Mouse (Mus musculus): ENCODE measurements around the gene Suz12.
"Not testable (repeated sequence)": the region's sequence is repeated elsewhere in the genome, so short reads cannot be mapped to it uniquely, and the experiment has no call there.

Suz12 gene

GRCm38 (mm10) chr11:79992592-79993355 is at the start of gene Suz12:
Gene Suz12, plus strand, starts transcription at chr11:79993106.
- peak; percentile 97 for DNase-seq (ENCODE audit: low read depth, low spot score)

GRCm38 (mm10) chr11:79943136-79943535 is 49.8 kb upstream of the Suz12 start:
- no peak for DNase-seq (ENCODE audit: low read depth, low spot score)

- DNase-seq (ENCODE audit: low read depth, low spot score): no peak
Observed at GRCm38 (mm10) chr11:79943601-79944000, 49.3 kb upstream of the Suz12 start.

GRCm38 (mm10) chr11:79947265-79947664 is 45.6 kb upstream of the Suz12 start:
- no peak for DNase-seq (ENCODE audit: low read depth, low spot score)

- peak; percentile 14 for DNase-seq (ENCODE audit: low read depth, low spot score)
Observed at GRCm38 (mm10) chr11:79961346-79962124, 31.4 kb upstream of the Suz12 start.

- peak; percentile 97 for DNase-seq (ENCODE audit: low read depth, low spot score)
Observed at GRCm38 (mm10) chr11:79962125-79962876, 30.6 kb upstream of the Suz12 start, which contains the start of gene Utp6. Gene Utp6, minus strand, starts transcription at chr11:79962390.

GRCm38 (mm10) chr11:79962877-79963183 is 30.1 kb upstream of the Suz12 start:
- no peak for DNase-seq (ENCODE audit: low read depth, low spot score)

GRCm38 (mm10) chr11:79963212-79963974 is 29.5 kb upstream of the Suz12 start:
- DNase-seq (ENCODE audit: low read depth, low spot score): no peak

GRCm38 (mm10) chr11:79965896-79966295 is 27.0 kb upstream of the Suz12 start:
- no peak for DNase-seq (ENCODE audit: low read depth, low spot score)

- DNase-seq (ENCODE audit: low read depth, low spot score): no peak
Observed at GRCm38 (mm10) chr11:79967752-79968151, 25.2 kb upstream of the Suz12 start.

- DNase-seq (ENCODE audit: low read depth, low spot score): peak; percentile 33
Observed at GRCm38 (mm10) chr11:79973133-79973532, 19.8 kb upstream of the Suz12 start.

GRCm38 (mm10) chr11:79973626-79974476 is 19.1 kb upstream of the Suz12 start:
- peak; percentile 38 for DNase-seq (ENCODE audit: low read depth, low spot score)

- no peak for DNase-seq (ENCODE audit: low read depth, low spot score)
Observed at GRCm38 (mm10) chr11:79975377-79975776, 17.5 kb upstream of the Suz12 start.

GRCm38 (mm10) chr11:79976222-79976621 is 16.7 kb upstream of the Suz12 start:
- no peak for DNase-seq (ENCODE audit: low read depth, low spot score)

- DNase-seq (ENCODE audit: low read depth, low spot score): not testable (repeated sequence)
Observed at GRCm38 (mm10) chr11:79976645-79977044, 16.3 kb upstream of the Suz12 start.

GRCm38 (mm10) chr11:79977061-79977460 is 15.8 kb upstream of the Suz12 start:
- not testable (repeated sequence) for DNase-seq (ENCODE audit: low read depth, low spot score)

GRCm38 (mm10) chr11:79977747-79978146 is 15.2 kb upstream of the Suz12 start:
- DNase-seq (ENCODE audit: low read depth, low spot score): not testable (repeated sequence)

GRCm38 (mm10) chr11:79986886-79987285 is 6.0 kb upstream of the Suz12 start:
- no peak for DNase-seq (ENCODE audit: low read depth, low spot score)

- no peak for DNase-seq (ENCODE audit: low read depth, low spot score)
Observed at GRCm38 (mm10) chr11:79987896-79988295, 5.0 kb upstream of the Suz12 start.

GRCm38 (mm10) chr11:79990120-79990519 is 2.8 kb upstream of the Suz12 start:
- DNase-seq (ENCODE audit: low read depth, low spot score): no peak
